Mouse (Mus musculus): ENCODE measurements around the gene Rnpc3. TPM values are rescaled to one million over a fixed set of nuclear protein-coding genes. Genes with fewer than 3 reads are reported as not detected.
"Not testable (repeated sequence)": the region's sequence is repeated elsewhere in the genome, so short reads cannot be mapped to it uniquely, and the experiment has no call there.

Gene Rnpc3
- polyA plus RNA-seq (2015; fragmentation: Nextera tagmentation; extraction: Ambion mirVana) = 21.2 and 25.5 TPM in 2 replicates

DNA sequence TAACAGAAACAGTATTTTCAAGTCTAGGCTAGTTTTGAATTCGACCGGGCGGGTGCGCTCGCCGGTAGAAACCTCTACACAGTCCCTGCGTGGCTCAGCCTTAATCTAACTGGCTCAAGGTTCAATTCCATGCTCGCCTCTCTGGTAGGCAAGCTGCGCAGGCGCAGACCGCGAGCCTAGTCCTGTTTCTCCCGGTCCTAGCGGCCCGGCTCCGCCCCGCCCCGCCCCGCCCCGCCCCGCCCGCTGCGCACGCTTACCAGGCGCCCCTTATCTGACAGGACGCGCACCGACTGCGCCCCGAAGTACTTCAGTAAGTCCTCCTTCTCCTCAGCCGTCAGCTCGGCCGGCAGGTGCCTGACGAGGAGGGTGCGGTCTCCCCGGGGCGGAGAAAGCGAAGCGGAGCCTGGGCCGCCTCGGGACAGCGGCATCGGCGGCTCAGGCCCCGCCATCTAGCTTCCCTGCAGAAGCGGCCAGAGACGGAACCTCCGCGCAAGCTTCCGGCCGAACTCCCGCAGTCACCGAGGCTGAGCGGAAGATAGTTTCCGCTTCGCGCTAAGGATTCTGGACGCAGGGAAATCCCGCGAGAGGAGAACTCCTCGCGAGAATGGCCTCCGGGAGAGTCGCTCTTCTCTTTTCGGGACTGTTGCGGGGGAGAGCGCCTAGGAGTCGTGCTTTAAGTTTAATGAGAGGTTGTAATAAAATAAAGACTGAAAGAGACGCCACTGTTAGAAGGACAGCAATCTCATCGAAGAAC, at the start of gene Rnpc3:
TSS of gene Rnpc3 (minus strand) at position 544 of the 754 bp plus-strand sequence.
- Histone ChIP-seq H3K4me2 (peak within 1 kb of the TSS; percentile 77), H3K9me3 (replicated peaks) (no peaks in the 10 kb centered on the region), H3K27me3 (no peaks in the 10 kb centered on the region), H3K4me1 (replicated peaks) (peaks cover 11% of the 10 kb centered on the region; the same call in 1 of the 2 replicates), H3K36me3 (no peaks in the 10 kb centered on the region), H3K27ac (peak within 1 kb of the TSS; percentile 100), H3K4me3 (peak within 1 kb of the TSS; percentile 81), H3K9ac (peak within 1 kb of the TSS; percentile 85)
- ATAC-seq (replicated peaks; ENCODE audit: insufficient number of reproducible peaks, insufficient read depth, low FRiP score, low read depth) = peak; percentile 98
- WGBS = under 1% methylated on average over 68 of the region's 70 CpGs

DNA sequence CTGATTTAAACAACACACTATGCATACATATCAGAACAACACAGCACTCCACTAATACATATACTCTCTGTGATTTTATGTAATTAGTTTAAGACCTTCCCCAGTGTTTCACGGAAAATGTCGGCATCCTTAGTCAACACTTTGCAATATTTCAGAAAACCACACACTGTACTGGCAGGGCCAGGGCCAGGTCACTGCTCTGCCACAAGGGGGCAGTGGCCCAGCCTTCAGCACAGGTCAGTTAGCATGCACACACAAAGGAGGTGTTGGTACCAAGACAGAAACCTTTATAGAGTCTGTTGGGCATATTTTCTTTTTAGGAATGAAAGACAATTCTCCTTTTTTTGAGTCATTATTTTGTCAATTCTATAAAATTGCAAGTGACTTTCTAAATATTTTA, 27.0 kb upstream of the Rnpc3 start:
- H3K9me3 ChIP-seq (replicated peaks) = no peaks in the 10 kb centered on the region
- H3K27me3 ChIP-seq = no peaks in the 10 kb centered on the region
- WGBS = 64% methylated on average over 2 of the region's 2 CpGs
- no peak overlapping the region for H3K4me3 ChIP-seq
- H3K4me2 ChIP-seq = no peak overlapping the region
- H3K9ac ChIP-seq = no peak overlapping the region
- no peaks in the 10 kb centered on the region for H3K36me3 ChIP-seq
- H3K27ac ChIP-seq = no peak overlapping the region
- no peak for ATAC-seq (replicated peaks; ENCODE audit: insufficient number of reproducible peaks, insufficient read depth, low FRiP score, low read depth)
- H3K4me1 ChIP-seq (replicated peaks) = no peaks in the 10 kb centered on the region

DNA sequence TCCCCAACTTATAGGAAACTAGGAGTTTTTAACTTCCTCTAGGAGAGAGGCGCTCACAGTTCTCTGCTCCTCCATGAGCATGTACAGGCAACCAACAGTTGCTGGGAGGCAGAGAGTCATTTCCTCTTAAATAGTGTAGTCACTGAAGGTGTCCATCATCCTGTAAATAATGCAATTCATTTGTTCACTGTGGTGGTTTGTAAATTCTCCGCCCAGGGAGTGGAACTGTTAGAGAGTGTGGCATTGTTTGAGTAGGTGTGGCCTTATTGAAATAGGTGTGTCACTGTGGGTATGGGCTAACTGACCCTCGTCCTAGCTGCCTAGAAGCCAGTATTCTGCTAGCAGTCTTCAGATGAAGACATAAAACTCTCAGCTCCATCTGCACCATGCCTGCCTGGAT, 24.4 kb upstream of the Rnpc3 start:
- no peak overlapping the region for H3K4me2 ChIP-seq
- H3K4me1 ChIP-seq (replicated peaks) = no peaks in the 10 kb centered on the region
- no peaks in the 10 kb centered on the region for H3K9me3 ChIP-seq (replicated peaks)
- no peak overlapping the region for H3K27ac ChIP-seq
- H3K27me3 ChIP-seq = no peaks in the 10 kb centered on the region
- WGBS = 85% methylated on average over 3 of the region's 3 CpGs
- ATAC-seq (replicated peaks; ENCODE audit: insufficient number of reproducible peaks, insufficient read depth, low FRiP score, low read depth) = no peak
- H3K9ac ChIP-seq = no peak overlapping the region
- H3K36me3 ChIP-seq = no peaks in the 10 kb centered on the region
- no peak overlapping the region for H3K4me3 ChIP-seq

DNA sequence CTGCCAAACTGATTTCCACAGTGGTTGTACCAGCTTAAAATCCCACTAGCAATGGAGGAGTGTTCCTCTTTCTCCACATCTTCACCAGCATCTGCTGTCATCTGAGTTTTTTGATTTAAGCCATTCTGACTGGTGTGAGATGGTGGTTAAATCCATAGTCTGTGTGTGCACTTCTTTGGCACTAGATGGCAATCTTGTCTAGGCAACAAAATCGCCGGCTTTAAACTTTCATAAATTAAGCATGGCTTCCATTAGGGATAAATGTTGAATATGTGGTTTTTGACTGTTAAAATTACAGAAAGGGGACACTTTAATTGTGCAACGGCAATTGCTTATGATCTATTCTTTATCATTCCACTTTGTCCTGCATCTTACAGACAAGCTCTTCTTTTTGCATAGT, 21.4 kb upstream of the Rnpc3 start:
- WGBS = 32% methylated on average over 3 of the region's 3 CpGs

DNA sequence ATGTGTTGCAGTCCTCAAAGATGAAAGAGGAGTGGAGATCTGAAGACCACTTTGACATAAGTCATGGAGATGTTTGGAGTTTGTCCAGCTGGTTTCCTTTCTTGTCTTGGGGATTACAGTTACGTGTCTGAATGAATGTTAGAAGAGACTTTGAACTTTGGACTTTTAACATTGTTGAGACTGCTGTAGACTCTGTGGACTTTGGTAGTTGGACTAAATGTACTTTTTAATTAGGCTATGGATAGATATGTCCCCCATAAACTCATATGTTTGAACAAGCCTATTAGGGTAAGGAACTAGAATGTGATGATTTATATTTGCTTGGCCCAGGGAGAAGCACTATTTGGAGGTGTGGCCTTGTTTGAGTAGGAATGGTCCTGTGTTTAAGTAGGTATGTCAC, 9.6 kb upstream of the Rnpc3 start:
- 68% methylated on average over 1 of the region's 1 CpGs for WGBS
- Histone ChIP-seq H3K27me3 (no peaks in the 10 kb centered on the region), H3K27ac (no peak overlapping the region), H3K4me3 (no peak overlapping the region), H3K9ac (no peak overlapping the region), H3K9me3 (replicated peaks) (no peaks in the 10 kb centered on the region), H3K4me2 (no peak overlapping the region), H3K36me3 (no peaks in the 10 kb centered on the region), H3K4me1 (replicated peaks) (no peaks in the 10 kb centered on the region)
- ATAC-seq (replicated peaks; ENCODE audit: insufficient number of reproducible peaks, insufficient read depth, low FRiP score, low read depth) = no peak

More for the DNA sequence above, 21.4 kb upstream of the Rnpc3 start:
- not testable (repeated sequence) for ATAC-seq (replicated peaks; ENCODE audit: insufficient number of reproducible peaks, insufficient read depth, low FRiP score, low read depth); H3K4me1 ChIP-seq (replicated peaks); H3K36me3 ChIP-seq; H3K27me3 ChIP-seq; H3K9me3 ChIP-seq (replicated peaks); H3K27ac ChIP-seq; H3K4me2 ChIP-seq; H3K4me3 ChIP-seq; H3K9ac ChIP-seq

DNA sequence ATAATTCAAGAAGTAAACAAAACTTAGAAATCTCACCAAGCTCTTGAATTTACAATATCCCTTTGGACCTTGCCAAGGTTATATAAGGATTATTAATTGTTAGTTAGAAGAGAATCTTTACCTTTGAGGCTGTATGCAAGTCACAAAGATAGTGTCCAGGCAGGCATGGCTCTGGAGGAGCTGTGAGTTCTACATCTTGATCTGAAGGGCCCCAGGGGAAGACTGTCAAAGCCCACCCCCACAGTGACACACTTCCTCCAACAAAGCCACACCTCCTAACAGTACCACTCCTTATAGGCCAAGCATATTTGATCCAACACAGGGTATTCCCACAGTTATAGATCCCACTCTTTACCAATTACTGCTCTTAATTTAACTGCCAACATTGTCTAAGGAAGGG, 4.3 kb upstream of the Rnpc3 start:
- H3K9me3 ChIP-seq (replicated peaks) = no peaks in the 10 kb centered on the region
- ATAC-seq (replicated peaks; ENCODE audit: insufficient number of reproducible peaks, insufficient read depth, low FRiP score, low read depth) = no peak
- H3K9ac ChIP-seq = no peak overlapping the region
- H3K27me3 ChIP-seq = no peaks in the 10 kb centered on the region
- no peak overlapping the region for H3K27ac ChIP-seq
- H3K4me2 ChIP-seq = no peak overlapping the region
- peaks cover 8% of the 10 kb centered on the region; the same call in 1 of the 2 replicates for H3K4me1 ChIP-seq (replicated peaks)
- H3K4me3 ChIP-seq = no peak overlapping the region
- H3K36me3 ChIP-seq = no peaks in the 10 kb centered on the region

DNA sequence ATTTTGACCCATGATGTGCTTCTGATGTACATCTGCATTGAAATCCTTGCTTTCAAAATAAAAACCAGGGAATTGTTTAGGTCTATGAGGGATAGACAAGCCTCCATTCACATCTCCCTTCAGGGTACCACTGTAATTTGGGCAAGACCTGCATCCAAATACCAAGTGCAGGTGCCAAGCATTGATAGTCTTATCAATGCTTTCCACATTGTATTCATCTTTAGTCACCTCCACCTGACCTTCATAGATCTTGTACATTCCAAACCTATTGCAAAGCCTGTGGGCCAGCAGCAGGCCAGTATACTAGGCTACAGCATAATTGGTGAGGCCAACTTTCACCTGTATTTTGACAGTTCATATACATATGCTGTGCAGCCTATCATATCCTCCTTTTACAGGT, 1.7 kb upstream of the Rnpc3 start:
- Histone ChIP-seq H3K27me3 (no peaks in the 10 kb centered on the region), H3K4me3 (no peak overlapping the region), H3K9ac (no peak overlapping the region), H3K4me2 (no peak overlapping the region), H3K36me3 (no peaks in the 10 kb centered on the region), H3K4me1 (replicated peaks) (peaks cover 11% of the 10 kb centered on the region; the same call in 1 of the 2 replicates), H3K9me3 (replicated peaks) (no peaks in the 10 kb centered on the region), H3K27ac (no peak overlapping the region)
- no peak for ATAC-seq (replicated peaks; ENCODE audit: insufficient number of reproducible peaks, insufficient read depth, low FRiP score, low read depth)

DNA sequence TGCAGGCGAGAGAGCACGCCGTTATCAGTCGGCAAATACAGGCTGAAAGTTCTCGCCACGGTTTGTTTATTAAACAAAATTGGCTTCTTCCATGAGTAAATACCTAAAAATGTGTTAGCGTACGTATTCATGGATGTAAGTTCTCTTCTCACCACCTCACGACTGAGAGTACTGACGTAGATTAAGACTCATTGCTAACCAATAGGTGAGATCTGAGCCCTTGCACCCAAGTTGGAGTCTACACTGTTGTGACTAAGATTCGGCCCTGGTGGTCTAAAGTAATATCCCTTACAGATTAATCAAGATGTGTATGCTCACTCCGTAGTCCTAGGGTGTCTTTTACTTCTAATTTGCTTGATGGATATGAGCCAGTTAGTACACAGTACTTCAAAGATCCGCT, 615 bp upstream of the Rnpc3 start:
- no peak for ATAC-seq (replicated peaks; ENCODE audit: insufficient number of reproducible peaks, insufficient read depth, low FRiP score, low read depth)
- 9% methylated on average over 13 of the region's 13 CpGs for WGBS
- Histone ChIP-seq H3K27me3 (no peaks in the 10 kb centered on the region), H3K4me2 (peak overlapping the region; percentile 77), H3K36me3 (no peaks in the 10 kb centered on the region), H3K27ac (peak overlapping the region; percentile 100), H3K4me3 (peak overlapping the region; percentile 81), H3K9me3 (replicated peaks) (no peaks in the 10 kb centered on the region), H3K4me1 (replicated peaks) (peaks cover 11% of the 10 kb centered on the region; the same call in 1 of the 2 replicates), H3K9ac (peak overlapping the region; percentile 85)

DNA sequence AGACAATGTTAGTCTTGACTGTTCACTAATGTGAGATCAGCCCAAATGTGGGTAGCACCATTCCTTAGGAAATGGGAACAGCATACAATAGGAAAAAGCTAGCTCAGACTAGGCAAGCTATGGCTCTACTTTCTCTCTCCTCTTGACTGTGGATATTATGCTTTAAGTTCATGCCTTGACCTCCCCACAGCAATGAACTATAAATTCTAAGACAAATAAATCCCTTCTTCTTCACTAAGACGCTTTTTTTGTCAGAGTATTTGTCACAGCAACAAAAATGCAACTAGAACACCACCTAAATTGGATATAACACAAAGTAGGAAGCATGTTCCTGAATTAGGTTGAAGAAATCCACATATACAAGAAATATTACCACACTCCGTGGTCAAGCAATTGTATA, 23.4 kb downstream of the Rnpc3 start, which contains the start of gene Amy1:
TSS of gene Amy1 (minus strand) at position 101 of the 400 bp plus-strand sequence.
- H3K9ac ChIP-seq = no peak within 1 kb of the TSS
- no peak within 1 kb of the TSS for H3K27ac ChIP-seq
- no peaks in the 10 kb centered on the region for H3K27me3 ChIP-seq
- peaks cover 21% of the 10 kb centered on the region for H3K36me3 ChIP-seq
- no peak for ATAC-seq (replicated peaks; ENCODE audit: insufficient number of reproducible peaks, insufficient read depth, low FRiP score, low read depth)
- no peak within 1 kb of the TSS for H3K4me2 ChIP-seq
- whole genome bisulfite sequencing = 88% methylated on average over 2 of the region's 2 CpGs
- no peaks in the 10 kb centered on the region for H3K4me1 ChIP-seq (replicated peaks)
- no peak within 1 kb of the TSS for H3K4me3 ChIP-seq
- no peaks in the 10 kb centered on the region for H3K9me3 ChIP-seq (replicated peaks)

DNA sequence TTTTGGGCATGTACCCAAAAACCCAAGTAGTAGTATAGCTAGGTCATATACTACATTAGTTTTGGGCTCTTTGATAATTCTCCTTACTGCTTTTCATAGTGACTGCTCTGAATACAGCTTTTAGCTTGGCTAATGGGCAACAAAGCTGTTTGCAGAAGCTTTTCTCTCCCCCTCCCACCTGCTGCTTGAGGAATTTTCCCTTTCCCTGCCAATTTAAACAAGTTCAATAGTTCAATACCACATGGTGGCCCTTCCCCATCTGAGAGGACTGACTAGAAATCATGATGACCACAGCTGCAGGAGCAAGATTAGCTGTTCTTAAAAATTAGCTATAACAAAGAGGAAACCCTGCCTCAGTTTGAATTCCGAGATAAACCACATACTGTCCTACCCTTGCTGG, 39.1 kb downstream of the Rnpc3 start:
- WGBS = 76% methylated on average over 1 of the region's 1 CpGs
- peaks cover 4% of the 10 kb centered on the region for H3K36me3 ChIP-seq
- H3K27me3 ChIP-seq = no peaks in the 10 kb centered on the region
- no peaks in the 10 kb centered on the region for H3K4me1 ChIP-seq (replicated peaks)
- no peak overlapping the region for H3K9ac ChIP-seq
- no peak overlapping the region for H3K4me2 ChIP-seq
- H3K9me3 ChIP-seq (replicated peaks) = no peaks in the 10 kb centered on the region
- no peak for ATAC-seq (replicated peaks; ENCODE audit: insufficient number of reproducible peaks, insufficient read depth, low FRiP score, low read depth)
- H3K4me3 ChIP-seq = no peak overlapping the region
- no peak overlapping the region for H3K27ac ChIP-seq

DNA sequence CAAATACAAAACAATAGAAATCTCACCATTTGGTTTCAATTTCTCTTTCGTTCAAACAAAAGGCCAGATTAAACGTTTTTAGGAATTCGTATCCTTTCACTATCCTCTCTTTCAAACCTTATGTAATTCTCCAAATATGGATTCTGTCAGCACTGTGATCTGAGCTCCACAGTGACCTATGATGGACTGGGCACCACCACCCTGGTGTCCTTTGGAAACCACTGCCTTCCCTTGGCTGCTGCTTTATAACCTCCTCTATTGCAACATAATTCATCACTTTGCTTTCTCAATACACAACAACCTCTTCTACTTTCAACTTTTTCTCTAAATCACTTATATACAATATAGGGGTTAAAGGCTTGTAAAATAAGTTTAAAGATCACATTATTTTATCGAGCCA, 55.4 kb downstream of the Rnpc3 start:
- no peak overlapping the region for H3K9ac ChIP-seq

DNA sequence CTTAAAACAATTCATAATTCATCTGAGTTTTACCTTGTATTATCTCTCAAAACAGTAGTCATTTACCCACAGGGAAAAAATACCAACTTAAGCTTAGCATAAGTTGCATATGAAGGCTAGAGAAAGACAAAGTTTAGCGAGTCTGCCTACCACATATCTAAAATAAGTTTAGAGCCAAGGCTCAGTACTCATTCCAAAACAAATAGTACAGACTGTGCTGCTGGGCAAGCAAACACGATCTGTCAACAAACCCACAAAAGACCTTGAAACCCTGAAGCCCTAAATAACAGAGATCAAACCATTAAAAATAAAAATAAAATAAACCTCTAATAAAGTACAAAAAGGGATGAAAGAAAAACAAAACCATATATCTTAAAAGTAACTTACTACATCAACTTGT, 55.8 kb downstream of the Rnpc3 start:
- H3K9me3 ChIP-seq (replicated peaks) = no peaks in the 10 kb centered on the region
- H3K9ac ChIP-seq = no peak overlapping the region
- ATAC-seq (replicated peaks; ENCODE audit: insufficient number of reproducible peaks, insufficient read depth, low FRiP score, low read depth) = no peak
- no peak overlapping the region for H3K4me3 ChIP-seq
- no peak overlapping the region for H3K4me2 ChIP-seq
- H3K27ac ChIP-seq = no peak overlapping the region
- WGBS = 60% methylated on average over 2 of the region's 2 CpGs
- H3K4me1 ChIP-seq (replicated peaks) = no peaks in the 10 kb centered on the region
- H3K27me3 ChIP-seq = no peaks in the 10 kb centered on the region
- H3K36me3 ChIP-seq = no peaks in the 10 kb centered on the region

More for the DNA sequence above, 55.4 kb downstream of the Rnpc3 start:
- no peak for ATAC-seq (replicated peaks; ENCODE audit: insufficient number of reproducible peaks, insufficient read depth, low FRiP score, low read depth)
- Histone ChIP-seq H3K4me2 (no peak overlapping the region), H3K4me1 (replicated peaks) (no peaks in the 10 kb centered on the region), H3K4me3 (no peak overlapping the region), H3K27ac (no peak overlapping the region), H3K9me3 (replicated peaks) (no peaks in the 10 kb centered on the region), H3K27me3 (no peaks in the 10 kb centered on the region), H3K36me3 (no peaks in the 10 kb centered on the region)
- WGBS = 72% methylated on average over 4 of the region's 4 CpGs

Data from heart, embryonic 15.5 days (tissue).